Mouse (Mus musculus): ENCODE measurements around the gene Dhx16. TPM values are rescaled to one million over a fixed set of nuclear protein-coding genes. Genes with fewer than 3 reads are reported as not detected.

Dhx16 gene
- polyA plus RNA-seq, 1 experiment from 2014 or later = 44.2 TPM

DNA sequence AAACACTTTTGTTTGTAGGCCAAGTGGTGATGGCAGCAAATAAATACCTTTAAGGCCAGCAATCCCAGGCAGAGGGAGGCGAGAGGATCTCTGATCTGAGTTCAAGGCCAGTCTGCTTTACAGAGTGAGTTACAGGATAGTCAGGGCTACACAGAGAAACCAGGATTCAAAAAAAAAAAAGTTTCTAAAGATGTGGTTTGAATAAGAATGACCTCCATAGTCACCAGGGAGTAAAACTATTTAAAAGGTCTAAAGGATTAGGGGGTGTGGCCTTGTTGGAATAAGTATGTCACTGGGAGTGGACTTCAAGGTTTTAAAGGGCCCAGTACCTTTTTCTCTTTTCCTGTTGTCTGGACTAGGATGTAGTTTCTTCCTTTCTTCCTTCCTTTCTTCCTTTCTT lies 60.3 kb downstream of the Dhx16 start:
- Histone ChIP-seq H3K27me3 (replicated peaks) (no peaks in the 10 kb centered on the region), H3K9me3 (no peaks in the 10 kb centered on the region), H3K27ac (no peak overlapping the region), H3K4me1 (replicated peaks) (no peaks in the 10 kb centered on the region), H3K9ac (no peak overlapping the region), H3K4me2 (replicated peaks) (no peak overlapping the region), H3K4me3 (replicated peaks) (no peak overlapping the region), H3K36me3 (no peaks in the 10 kb centered on the region)
- WGBS = 63% methylated on average over 1 of the region's 1 CpGs
- no peak for ATAC-seq

MicroRNAs within 50 kb of the gene (microRNA counts, 519-probe panel; counts per million panel counts)
- microRNA mmu-miR-1894-3p (97.1 counts per million, percentile 29 among the panel's probes with 10 or more counts), microRNA mmu-miR-1894-5p (1,818 counts per million, percentile 37 among the panel's probes with 10 or more counts)

Other genes with a start within 250 kb of the Dhx16 start
- 0.39 and 0.44 TPM in 2 replicates for gene Mucl3, start 236.1 kb upstream of the Dhx16 start, polyA plus RNA-seq (2015; fragmentation: Nextera tagmentation; extraction: Ambion mirVana)
- 18.3 and 18.9 TPM in 2 replicates for gene Vars2, start 212.2 kb upstream of the Dhx16 start, polyA plus RNA-seq (2015; fragmentation: Nextera tagmentation; extraction: Ambion mirVana)
- 43.8 TPM in 2 replicates for gene Gtf2h4, start 206.1 kb upstream of the Dhx16 start, polyA plus RNA-seq (2015; fragmentation: Nextera tagmentation; extraction: Ambion mirVana)
- gene Ddr1, start 175.2 kb upstream of the Dhx16 start, polyA plus RNA-seq (2015; fragmentation: Nextera tagmentation; extraction: Ambion mirVana) = 54.0 and 54.2 TPM in 2 replicates
- gene Ier3, start 58.1 kb upstream of the Dhx16 start, polyA plus RNA-seq (2015; fragmentation: Nextera tagmentation; extraction: Ambion mirVana) = 13.9 and 14.4 TPM in 2 replicates
- gene Flot1, start 56.6 kb upstream of the Dhx16 start, polyA plus RNA-seq (2015; fragmentation: Nextera tagmentation; extraction: Ambion mirVana) = 49.1 and 49.4 TPM in 2 replicates
- 729 and 776 TPM in 2 replicates for gene Tubb5, start 41.5 kb upstream of the Dhx16 start, polyA plus RNA-seq (2015; fragmentation: Nextera tagmentation; extraction: Ambion mirVana)
- 14.9 and 16.1 TPM in 2 replicates for gene Mdc1, start 38.3 kb upstream of the Dhx16 start, polyA plus RNA-seq (2015; fragmentation: Nextera tagmentation; extraction: Ambion mirVana)
- 48.5 and 51.7 TPM in 2 replicates for gene Nrm, start 18.5 kb upstream of the Dhx16 start, polyA plus RNA-seq (2015; fragmentation: Nextera tagmentation; extraction: Ambion mirVana)
- gene Ppp1r18, start 14.2 kb upstream of the Dhx16 start, polyA plus RNA-seq (2015; fragmentation: Nextera tagmentation; extraction: Ambion mirVana) = 19.6 TPM in 2 replicates
- gene 2310061I04Rik, start 17.6 kb downstream of the Dhx16 start, polyA plus RNA-seq (2015; fragmentation: Nextera tagmentation; extraction: Ambion mirVana) = 25.5 and 31.9 TPM in 2 replicates
- gene Atat1, start 30.3 kb downstream of the Dhx16 start, polyA plus RNA-seq (2015; fragmentation: Nextera tagmentation; extraction: Ambion mirVana) = 47.2 and 47.7 TPM in 2 replicates
- 126 and 139 TPM in 2 replicates for gene Mrps18b, start 36.6 kb downstream of the Dhx16 start, polyA plus RNA-seq (2015; fragmentation: Nextera tagmentation; extraction: Ambion mirVana)
- gene Ppp1r10, start 36.6 kb downstream of the Dhx16 start, polyA plus RNA-seq (2015; fragmentation: Nextera tagmentation; extraction: Ambion mirVana) = 32.4 and 32.9 TPM in 2 replicates
- gene Abcf1, start 89.9 kb downstream of the Dhx16 start, polyA plus RNA-seq (2015; fragmentation: Nextera tagmentation; extraction: Ambion mirVana) = 91.6 and 99.9 TPM in 2 replicates
- 37.5 and 39.9 TPM in 2 replicates for gene Gnl1, start 100.0 kb downstream of the Dhx16 start, polyA plus RNA-seq (2015; fragmentation: Nextera tagmentation; extraction: Ambion mirVana)
- gene Prr3, start 100.4 kb downstream of the Dhx16 start, polyA plus RNA-seq (2015; fragmentation: Nextera tagmentation; extraction: Ambion mirVana) = 24.5 and 25.7 TPM in 2 replicates
- gene H2-T24, start 140.7 kb downstream of the Dhx16 start, polyA plus RNA-seq (2015; fragmentation: Nextera tagmentation; extraction: Ambion mirVana) = 2.0 and 2.8 TPM in 2 replicates
- gene H2-T23, start 153.0 kb downstream of the Dhx16 start, polyA plus RNA-seq (2015; fragmentation: Nextera tagmentation; extraction: Ambion mirVana) = 9.3 and 14.2 TPM in 2 replicates
- gene H2-T22, start 162.9 kb downstream of the Dhx16 start, polyA plus RNA-seq (2015; fragmentation: Nextera tagmentation; extraction: Ambion mirVana) = 13.3 and 13.9 TPM in 2 replicates
- 0.11 and 0.25 TPM in 2 replicates for gene Gm6034, start 163.1 kb downstream of the Dhx16 start, polyA plus RNA-seq (2015; fragmentation: Nextera tagmentation; extraction: Ambion mirVana)
- gene Gm11127, start 178.6 kb downstream of the Dhx16 start, polyA plus RNA-seq (2015; fragmentation: Nextera tagmentation; extraction: Ambion mirVana) = 3.3 and 3.5 TPM in 2 replicates
- gene Gm19684, start 241.9 kb downstream of the Dhx16 start, polyA plus RNA-seq (2015; fragmentation: Nextera tagmentation; extraction: Ambion mirVana) = 0.11 TPM in 2 replicates
- gene Gm7030, start 249.6 kb downstream of the Dhx16 start, polyA plus RNA-seq (2015; fragmentation: Nextera tagmentation; extraction: Ambion mirVana) = 1.4 and 1.5 TPM in 2 replicates